Mouse (Mus musculus) colon, adult 2 months (tissue): ENCODE data around the gene Heatr4. TPM values are rescaled to one million over a fixed set of nuclear protein-coding genes. Genes with fewer than 3 reads are reported as not detected.

Source experiments
- polyA plus RNA-seq: library from polyadenylated mRNA; depleted of rRNA; stranded (reverse); fragments of >200 nt; gene quantifications from 2 replicates; pipeline ENCODE4 v1.2.3, GENCODE M21; 2012; rRNA removed

Gene Heatr4
- not detected in 2 replicates for polyA plus RNA-seq

DNA sequence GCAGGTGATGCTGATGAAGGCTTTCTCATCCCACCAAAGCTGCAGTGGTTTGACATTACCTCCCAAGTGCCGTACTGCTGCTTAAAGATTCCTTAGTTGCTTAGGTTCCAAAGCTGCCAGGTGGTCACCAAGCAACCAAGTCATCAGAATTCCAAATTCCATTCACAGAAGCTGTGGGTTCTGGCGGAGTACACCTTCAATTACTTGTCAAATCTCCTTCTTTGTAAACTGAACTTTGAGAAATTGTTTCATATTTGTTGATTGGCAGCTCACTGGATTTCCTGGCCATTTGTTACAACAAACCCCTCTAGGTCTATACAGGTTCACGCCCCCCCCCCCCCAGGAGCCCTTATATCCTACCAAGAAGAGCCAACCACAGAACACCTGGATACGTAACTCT is at the start of gene Heatr4:
Gene Heatr4 (minus strand): TSS at position 101 of the 400 bp plus-strand sequence.

DNA sequence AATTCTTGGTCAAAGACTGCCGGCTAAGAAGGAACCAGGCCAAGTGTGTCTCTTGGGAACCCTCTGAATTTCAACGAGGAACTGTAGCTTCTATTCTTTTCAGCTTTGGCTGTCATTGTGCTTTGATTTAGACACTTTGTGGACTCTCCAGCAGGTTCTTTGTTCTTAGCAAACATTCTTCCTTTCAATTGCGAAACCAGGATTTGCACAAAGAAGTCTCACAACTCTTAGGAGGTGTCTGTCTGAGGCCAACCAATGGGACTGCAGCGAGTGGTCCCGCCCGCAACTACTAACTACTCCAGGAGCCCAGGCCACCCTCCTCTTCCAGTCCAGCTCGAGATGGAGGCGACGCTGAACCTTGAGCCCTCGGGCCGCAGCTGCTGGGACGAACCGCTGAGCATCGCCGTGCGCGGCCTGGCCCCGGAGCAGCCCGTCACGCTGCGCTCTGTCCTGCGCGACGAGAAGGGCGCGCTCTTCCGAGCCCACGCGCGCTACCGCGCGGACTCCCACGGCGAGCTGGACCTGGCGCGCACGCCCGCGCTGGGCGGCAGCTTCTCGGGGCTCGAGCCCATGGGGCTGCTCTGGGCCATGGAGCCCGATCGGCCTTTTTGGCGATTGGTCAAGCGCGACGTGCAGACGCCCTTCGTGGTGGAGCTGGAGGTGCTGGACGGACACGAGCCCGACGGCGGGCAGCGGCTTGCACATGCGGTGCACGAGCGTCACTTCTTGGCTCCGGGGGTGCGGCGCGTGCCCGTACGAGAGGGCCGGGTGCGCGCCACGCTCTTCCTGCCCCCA is 24.7 kb upstream of the Heatr4 start, which contains the start of gene Acot1:
Gene Acot1 (plus strand): TSS at position 320 of the 795 bp plus-strand sequence.

GRCm38 (mm10) chr12:83987583-83988441 is 3.2 kb upstream of the Heatr4 start, which contains the start of gene Acot2:
Acot2 (plus strand) TSS chr12:83987861.

GRCm38 (mm10) chr12:83950493-83950839 is 34.2 kb downstream of the Heatr4 start, which contains the start of gene Riox1:
Riox1 (plus strand) TSS chr12:83950608.

GRCm38 (mm10) chr12:83921535-83922381 is 62.9 kb downstream of the Heatr4 start, which contains the start of gene Numb:
Numb (minus strand) TSS chr12:83921934.

Other genes with a start within 250 kb of the Heatr4 start
- 6.3 and 7.2 TPM in 2 replicates for gene Papln, start 221.2 kb downstream of the Heatr4 start, polyA plus RNA-seq
- 84.9 and 95.6 TPM in 2 replicates for gene Numb, start 62.9 kb downstream of the Heatr4 start, polyA plus RNA-seq
- 21.1 TPM in 2 replicates for gene Riox1, start 34.2 kb downstream of the Heatr4 start, polyA plus RNA-seq
- gene Acot2, start 3.0 kb upstream of the Heatr4 start, polyA plus RNA-seq, result 10.8 and 10.9 TPM in 2 replicates
- gene Acot1, start 24.6 kb upstream of the Heatr4 start, polyA plus RNA-seq, result 4.9 and 6.2 TPM in 2 replicates
- gene Acot4, start 53.5 kb upstream of the Heatr4 start, polyA plus RNA-seq, result 6.1 and 10.8 TPM in 2 replicates
- gene Gm49366, start 54.1 kb upstream of the Heatr4 start, polyA plus RNA-seq, result not detected in 2 replicates
- gene Acot3, start 67.3 kb upstream of the Heatr4 start, polyA plus RNA-seq, result not detected in 2 replicates
- 0.30 and 0.39 TPM in 2 replicates for gene Acot5, start 84.5 kb upstream of the Heatr4 start, polyA plus RNA-seq
- 3.1 and 3.2 TPM in 2 replicates for gene Acot6, start 115.8 kb upstream of the Heatr4 start, polyA plus RNA-seq
- 0.97 and 1.4 TPM in 2 replicates for gene Dnal1, start 129.5 kb upstream of the Heatr4 start, polyA plus RNA-seq
- gene Pnma1, start 163.6 kb upstream of the Heatr4 start, polyA plus RNA-seq, result 0.17 and 0.23 TPM in 2 replicates
- 16.2 and 18.4 TPM in 2 replicates for gene Elmsan1, start 234.0 kb upstream of the Heatr4 start, polyA plus RNA-seq